Mouse (Mus musculus): ENCODE measurements around the gene Obp2a.
"Not testable (repeated sequence)": the region's sequence is repeated elsewhere in the genome, so short reads cannot be mapped to it uniquely, and the experiment has no call there.

Gene Obp2a

DNA sequence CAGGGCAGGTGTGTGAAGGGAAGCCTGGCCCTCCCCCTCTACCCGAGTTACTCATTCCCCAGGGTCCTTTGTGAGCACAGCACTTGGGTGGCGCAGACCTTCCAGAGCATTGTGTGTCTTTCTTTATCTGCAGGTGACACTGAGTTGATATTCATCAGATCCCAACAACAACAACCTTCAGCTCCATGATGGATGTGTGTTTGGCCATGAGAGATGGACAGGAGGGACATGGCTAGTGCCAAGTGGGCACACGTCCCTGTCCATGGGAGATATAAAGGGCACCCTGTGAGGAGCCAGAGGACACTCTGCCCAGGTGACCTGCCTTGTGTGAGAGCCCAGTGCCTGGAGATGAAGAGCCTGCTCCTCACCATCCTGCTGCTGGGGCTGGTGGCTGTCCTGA, at the start of gene Obp2a:
Gene Obp2a (plus strand): TSS at position 301 of the 400 bp plus-strand sequence.
- DNase-seq (ENCODE audit: low spot score), result not testable (repeated sequence)

GRCm38 (mm10) chr2:25652902-25653301, 46.9 kb upstream of the Obp2a start, which contains the start of gene Lcn8:
Gene Lcn8, plus strand, starts transcription at chr2:25653120.
- DNase-seq (ENCODE audit: low spot score), result no peak

- no peak for DNase-seq (ENCODE audit: low spot score)
These were observed 45.3 kb upstream of the Obp2a start for GRCm38 (mm10) chr2:25654502-25654901.

GRCm38 (mm10) chr2:25656691-25657090, 43.2 kb upstream of the Obp2a start:
- DNase-seq (ENCODE audit: low spot score), result no peak

DNA sequence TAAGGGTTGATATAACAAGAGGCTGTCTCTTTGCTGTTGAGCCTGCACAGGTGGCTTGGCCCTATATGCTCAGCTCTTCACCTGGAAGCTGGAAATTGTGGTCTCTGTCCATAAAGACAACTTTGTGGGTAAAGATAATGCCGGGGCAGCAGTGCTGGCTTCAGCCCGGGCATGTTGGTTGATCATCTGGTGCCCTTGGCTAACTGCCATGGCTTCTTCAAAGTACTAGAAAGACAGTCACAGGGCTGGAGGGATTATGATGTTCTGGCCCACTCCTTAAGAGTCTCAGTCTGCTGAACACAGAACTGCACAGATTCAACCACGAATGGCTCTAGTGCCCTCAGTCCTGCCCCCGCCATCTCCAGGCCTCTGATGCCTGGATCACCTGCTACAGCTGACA, 42.6 kb upstream of the Obp2a start:
- no peak for DNase-seq (ENCODE audit: low spot score)

DNA sequence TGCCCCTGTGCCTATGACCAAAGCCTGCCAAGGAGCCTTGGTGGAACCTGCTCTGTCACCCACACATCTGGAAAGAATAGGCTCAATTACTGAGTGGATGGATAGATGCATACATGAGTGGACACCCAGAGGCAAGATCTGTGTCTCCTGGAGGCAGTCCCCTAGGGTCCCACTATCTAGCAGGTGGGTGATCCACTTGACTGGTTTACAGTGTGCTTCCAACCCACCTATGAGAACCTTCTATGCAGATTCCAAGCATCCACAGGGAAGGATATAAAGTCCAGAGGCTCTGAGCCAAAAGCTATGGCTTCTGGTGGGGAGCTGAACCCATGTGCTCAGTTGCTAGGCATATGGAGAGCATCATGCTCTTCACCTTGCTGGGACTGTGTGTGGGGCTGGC, 42.2 kb upstream of the Obp2a start, which contains the start of gene Lcn5:
Gene Lcn5 (plus strand): TSS at position 301 of the 400 bp plus-strand sequence.
- DNase-seq (ENCODE audit: low spot score), result no peak

- DNase-seq (ENCODE audit: low spot score), result no peak
These were observed 39.6 kb upstream of the Obp2a start for GRCm38 (mm10) chr2:25660279-25660678.

- no peak for DNase-seq (ENCODE audit: low spot score)
These were observed 38.4 kb upstream of the Obp2a start for GRCm38 (mm10) chr2:25661245-25661970.

DNA sequence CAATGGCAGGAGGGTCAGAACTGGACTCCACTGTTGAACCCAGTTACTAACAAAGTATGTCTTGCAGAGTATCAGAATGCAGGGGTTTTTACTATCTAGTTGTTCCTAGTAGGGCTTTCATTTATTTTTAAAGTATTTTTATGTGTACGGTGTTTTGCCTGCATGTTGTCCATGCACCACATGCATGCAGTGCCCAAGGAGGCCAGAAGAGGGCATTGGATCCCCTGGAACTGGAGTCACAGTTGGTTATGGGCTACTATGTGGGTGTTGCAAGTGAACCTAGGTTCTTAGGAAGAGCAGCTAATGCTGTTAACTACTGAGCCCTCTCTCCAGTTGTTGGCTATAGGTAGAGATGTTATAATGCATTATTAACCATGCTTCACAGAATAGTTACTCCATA, 36.3 kb upstream of the Obp2a start:
- peak; percentile 33 for DNase-seq (ENCODE audit: low spot score)

GRCm38 (mm10) chr2:25664125-25664524, 35.7 kb upstream of the Obp2a start:
- DNase-seq (ENCODE audit: low spot score), result no peak

DNA sequence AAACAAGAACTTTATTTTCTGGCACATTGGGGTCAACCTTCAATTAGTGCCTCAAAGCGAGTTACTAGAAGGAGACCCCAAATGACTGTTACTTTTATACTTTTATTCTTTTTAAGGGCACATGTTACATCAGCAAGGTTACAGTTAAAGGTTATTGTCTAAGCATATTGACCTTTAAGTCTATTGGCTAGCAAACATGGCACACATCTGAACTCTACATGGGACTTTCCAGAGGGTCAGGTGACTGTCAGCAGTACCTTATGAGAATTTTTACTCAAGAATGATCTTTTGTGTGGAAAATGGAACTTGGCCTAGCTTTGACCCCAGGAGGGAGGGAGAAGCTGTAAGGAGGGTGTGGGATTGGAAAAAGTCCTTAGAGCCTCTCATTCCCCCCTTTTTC, 33.3 kb upstream of the Obp2a start:
- no peak for DNase-seq (ENCODE audit: low spot score)

DNA sequence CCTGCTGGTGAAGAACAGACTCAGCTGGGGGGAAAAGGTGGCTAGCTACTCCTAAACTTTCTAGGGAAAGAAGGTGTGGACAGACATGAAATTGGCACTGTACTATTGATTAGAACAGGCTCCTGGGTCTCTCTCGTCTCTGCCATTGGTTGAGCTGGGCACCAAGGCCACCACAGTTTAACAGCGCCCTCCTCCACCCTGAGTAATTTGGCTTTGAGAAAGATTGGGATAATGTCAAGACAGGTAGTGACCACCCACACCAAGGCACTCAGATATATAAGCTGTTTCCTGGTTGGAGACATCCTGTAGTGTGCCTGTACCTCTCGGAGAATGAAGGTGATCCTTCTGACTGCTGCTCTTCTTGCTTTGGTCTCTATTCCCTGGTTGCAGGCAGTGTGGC, 23.4 kb upstream of the Obp2a start, which contains the start of gene Lcn6:
Gene Lcn6 (plus strand): TSS at position 301 of the 400 bp plus-strand sequence.
- DNase-seq (ENCODE audit: low spot score), result no peak

DNA sequence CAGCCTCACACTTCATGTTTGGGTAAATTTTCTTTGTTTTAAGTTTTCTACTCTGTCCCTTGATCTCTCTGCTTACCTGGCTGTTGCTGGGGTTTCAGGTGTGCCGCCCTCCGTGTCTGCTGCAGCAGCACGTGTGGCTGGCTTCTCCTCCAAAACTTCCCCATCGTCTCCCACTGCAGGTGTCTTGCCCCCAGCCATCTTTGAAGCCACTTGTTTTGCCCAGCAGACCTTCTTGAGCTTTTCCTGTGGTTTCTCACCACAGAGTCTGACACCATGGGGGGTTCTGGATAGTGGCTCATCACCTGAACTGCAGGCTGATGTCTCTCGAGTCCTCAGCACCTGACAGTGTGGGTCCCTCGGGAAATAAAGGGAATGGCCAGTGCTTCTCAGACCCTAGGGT, 20.3 kb upstream of the Obp2a start:
- no peak for DNase-seq (ENCODE audit: low spot score)

DNA sequence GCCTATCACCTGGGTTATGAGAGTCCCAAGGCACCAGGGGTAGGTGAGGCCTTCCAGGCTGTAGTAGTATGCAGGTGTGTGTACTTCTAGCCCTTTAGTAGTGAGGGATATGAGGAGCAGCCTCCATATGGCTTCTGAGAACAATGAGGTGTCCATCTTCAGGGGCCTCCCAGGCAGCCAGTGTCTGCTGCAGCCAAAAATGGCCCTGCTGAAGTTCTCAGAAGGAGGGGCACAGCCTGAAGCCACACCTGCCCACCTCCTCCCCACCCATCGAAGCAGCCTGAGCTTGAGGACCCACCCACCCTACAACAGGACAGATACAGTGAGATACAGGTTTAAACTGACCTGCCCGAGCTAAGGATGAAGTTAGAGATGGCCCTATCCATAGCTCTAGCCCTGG, 17.4 kb upstream of the Obp2a start, which contains the start of gene Lcn10:
Gene Lcn10 (plus strand): TSS at position 301 of the 400 bp plus-strand sequence.
- DNase-seq (ENCODE audit: low spot score), result no peak

DNA sequence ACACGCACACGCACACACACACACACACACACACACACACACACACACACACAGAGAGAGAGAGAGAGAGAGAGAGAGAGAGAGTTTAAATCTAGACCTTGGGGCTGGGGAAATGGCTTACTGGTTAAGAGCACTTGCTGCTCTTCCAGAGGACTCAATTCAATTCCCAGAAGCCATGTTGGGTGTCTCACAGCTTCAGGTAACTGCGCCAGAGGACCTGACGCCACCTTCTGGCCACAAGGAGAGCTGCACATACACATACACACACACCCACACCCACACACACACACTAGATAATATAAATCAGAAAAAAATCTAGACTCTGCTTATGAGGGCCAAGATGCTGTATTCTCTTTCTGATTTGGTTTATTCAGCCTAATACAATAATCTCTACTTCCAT, 12.9 kb upstream of the Obp2a start:
- DNase-seq (ENCODE audit: low spot score), result no peak

- peak; percentile 35 for DNase-seq (ENCODE audit: low spot score)
These were observed 5.2 kb upstream of the Obp2a start for GRCm38 (mm10) chr2:25694605-25695004.

DNA sequence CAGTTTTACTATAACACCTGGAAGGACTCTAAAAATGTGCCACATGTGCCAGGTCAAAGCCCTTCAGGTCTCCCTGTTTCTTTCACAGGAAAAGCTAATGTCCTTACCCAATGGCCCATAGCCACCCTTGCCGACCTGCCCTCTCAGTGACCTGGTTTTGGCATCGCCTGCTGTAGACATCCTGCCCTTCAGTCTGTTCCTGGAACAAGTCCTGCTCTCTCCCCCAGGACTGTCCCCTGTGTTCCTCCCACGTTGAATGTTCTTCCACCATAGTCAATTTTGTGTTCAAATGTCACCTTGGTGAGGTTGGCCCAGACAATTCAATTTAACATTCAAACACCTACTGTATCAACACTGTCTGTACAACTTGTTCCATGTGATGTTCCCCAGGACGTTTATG, 2.9 kb upstream of the Obp2a start:
- DNase-seq (ENCODE audit: low spot score), result no peak

- DNase-seq (ENCODE audit: low spot score), result no peak
These were observed 1.1 kb upstream of the Obp2a start for GRCm38 (mm10) chr2:25698696-25699095.

DNA sequence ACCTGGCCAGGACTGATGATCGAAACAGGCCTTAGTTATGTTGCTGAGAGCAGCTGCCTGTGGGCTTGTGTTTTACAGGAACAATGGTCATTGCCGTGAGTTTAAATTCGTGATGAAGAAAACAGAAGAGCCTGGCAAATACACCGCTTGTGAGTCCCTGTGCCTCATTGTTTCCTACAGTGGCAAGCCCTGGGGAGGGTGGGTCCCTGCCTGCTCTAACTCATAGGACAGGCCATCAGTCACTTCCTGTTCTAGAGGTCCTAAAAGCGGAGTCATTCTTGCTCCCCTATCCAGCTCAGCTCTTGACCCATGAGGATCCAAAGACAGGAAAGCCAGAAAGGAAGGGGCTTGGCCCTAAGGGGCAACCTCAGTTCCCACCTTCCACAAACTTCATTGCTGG, 1.2 kb downstream of the Obp2a start:
- DNase-seq (ENCODE audit: low spot score), result no peak

DNA sequence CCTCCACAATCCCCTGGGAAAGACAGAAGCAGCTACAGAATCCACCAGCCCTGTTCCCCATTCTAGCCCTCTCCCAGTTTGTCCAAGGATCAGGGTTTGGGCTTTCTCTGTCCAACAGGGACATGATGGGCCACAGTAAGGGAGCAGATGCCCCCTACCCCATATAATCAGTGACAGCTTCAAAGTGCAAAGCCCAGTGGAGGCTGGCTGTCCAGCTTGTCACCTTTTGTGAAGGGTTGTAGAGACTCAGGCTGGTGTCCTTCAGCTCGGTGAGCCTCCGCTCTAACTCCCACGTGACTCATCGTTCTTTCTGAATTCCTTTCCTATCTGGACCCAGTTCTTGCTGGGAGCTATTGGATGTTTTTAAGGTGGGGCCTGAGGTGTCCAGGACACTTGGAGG, 3.9 kb downstream of the Obp2a start:
- DNase-seq (ENCODE audit: low spot score), result no peak

GRCm38 (mm10) chr2:25706643-25707481, 7.0 kb downstream of the Obp2a start, which contains the start of gene Bmyc:
Gene Bmyc, plus strand, starts transcription at chr2:25706739.
- peak; percentile 44 for DNase-seq (ENCODE audit: low spot score)

DNA sequence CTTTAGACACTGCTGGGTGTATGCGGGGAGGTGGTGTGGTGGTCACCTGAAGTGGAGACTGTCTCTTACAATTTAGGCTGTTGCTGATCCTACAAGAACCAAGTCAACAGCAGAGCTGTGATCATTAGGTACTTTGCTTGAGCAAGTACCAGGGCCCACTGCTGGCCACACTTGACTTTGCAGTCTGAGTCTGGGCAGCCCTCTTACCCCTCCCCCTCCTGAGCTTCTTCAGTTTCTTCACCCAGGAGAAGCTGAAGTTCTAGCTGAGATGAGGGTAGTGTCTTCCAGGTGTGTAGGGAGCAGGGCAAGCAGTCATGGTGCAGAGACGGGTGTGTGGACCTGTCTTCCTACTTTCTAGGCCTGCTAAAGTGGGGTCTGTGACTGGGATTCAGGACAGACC, 8.3 kb downstream of the Obp2a start:
- DNase-seq (ENCODE audit: low spot score), result no peak

- not testable (repeated sequence) for DNase-seq (ENCODE audit: low spot score)
These were observed 9.2 kb downstream of the Obp2a start for GRCm38 (mm10) chr2:25709056-25709455.
